Comparison of ENCODE assay signal across 27 mouse cellular contexts in the genomic region with DNA sequence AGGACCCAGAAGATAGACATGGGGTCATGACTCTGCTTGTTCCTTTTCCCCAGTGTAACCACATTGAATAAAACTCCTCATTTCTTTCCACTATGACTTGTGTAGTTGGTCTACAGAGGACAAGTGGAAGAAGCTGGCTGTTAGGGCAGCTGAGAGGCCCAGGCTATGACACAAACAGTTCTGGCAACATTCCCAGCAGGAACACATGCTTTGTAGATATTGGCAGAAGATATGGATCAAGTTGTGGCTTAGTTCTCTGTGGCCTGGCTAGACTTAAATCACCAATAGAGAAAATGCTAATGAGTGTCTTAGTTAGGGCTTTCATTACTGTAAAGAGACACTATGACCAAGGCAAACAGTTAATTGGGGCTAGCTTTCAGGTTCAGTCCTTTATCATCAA. TPM values are rescaled to one million over a fixed set of nuclear protein-coding genes. Genes with fewer than 3 reads are reported as not detected.
DNase-seq lines count a peak whose midpoint lies in the region; ATAC-seq lines count a peak whose summit lies in the region.
"Had no signal": no experiment of that assay in that cellular context is flagged by ENCODE, and none has a peak within 500 bp of the region (broad histone marks: within the 10 kb centered on the region; RNA-seq: fewer than 3 reads in every experiment).

No protein-coding gene starts in this region.

- no peak overlapping the region for H3K27ac ChIP-seq in hindbrain, embryonic 16.5 days (ENCODE audit: low read depth, low read length)
- H3K27ac ChIP-seq: embryonic facial prominence, embryonic 15.5 days; forebrain, embryonic 10.5 days; forebrain, embryonic 15.5 days; heart, embryonic 10.5 days; hindbrain, embryonic 13.5 days; intestine, embryonic 15.5 days had no signal

- peak; percentile 34 for DNase-seq in adrenal gland, postnatal 10 days
- no peak for DNase-seq in adrenal gland, postnatal 4 days (ENCODE audit: low spot score in 2 of 2)
- DNase-seq in 416B (ENCODE audit: low read depth) (peak; percentile 43), adipocyte (ENCODE audit: low spot score) (peak; percentile 74)
- peak; percentile 14 for DNase-seq in brain, adult 2 months (ENCODE audit: low read depth, low spot score)
- no peak for DNase-seq in right cerebral cortex, adult 18-20 months
- DNase-seq: B cell, adult 2 months; cerebellum, adult 11 months; cerebellum, adult 8-10 months; embryo, embryonic 11 days; gastrocnemius, postnatal 10 days; heart, adult 18-20 months; heart, postnatal 10 days; heart, postnatal 4 days; kidney, adult 18-20 months had no signal

- ATAC-seq in hindbrain, embryonic 16.5 days, result no peak
- ATAC-seq: activated CD4-positive, CD25-positive, alpha-beta regulatory T cell, adult 4 months; CD4-positive, CD25-positive, alpha-beta regulatory T cell, adult 4 months; forebrain, embryonic 15.5 days; intestine, embryonic 15.5 days; Patski had no signal

- no peaks in the 10 kb centered on the region for H3K36me3 ChIP-seq in hindbrain, embryonic 16.5 days (ENCODE audit: control insufficient read depth, insufficient read depth, low read length)
- H3K36me3 ChIP-seq: embryonic facial prominence, embryonic 15.5 days; forebrain, embryonic 10.5 days; forebrain, embryonic 15.5 days; G1E; heart, embryonic 10.5 days; hindbrain, embryonic 13.5 days; intestine, embryonic 15.5 days had no signal

- H3K9me3 ChIP-seq in hindbrain, embryonic 16.5 days (ENCODE audit: control insufficient read depth, low read length), result no peaks in the 10 kb centered on the region
- H3K9me3 ChIP-seq: embryonic facial prominence, embryonic 15.5 days; forebrain, embryonic 10.5 days; forebrain, embryonic 15.5 days; heart, embryonic 10.5 days; intestine, embryonic 15.5 days had no signal

- H3K9ac ChIP-seq in hindbrain, embryonic 16.5 days (ENCODE audit: low read depth, low read length), result no peak overlapping the region
- H3K9ac ChIP-seq: embryonic facial prominence, embryonic 15.5 days; forebrain, embryonic 15.5 days; hindbrain, embryonic 13.5 days; intestine, embryonic 15.5 days had no signal

- no peak overlapping the region for H3K4me3 ChIP-seq in hindbrain, embryonic 16.5 days (ENCODE audit: low read length)
- H3K4me3 ChIP-seq: embryonic facial prominence, embryonic 15.5 days; erythroblast, embryonic 14.5 days; forebrain, embryonic 10.5 days; forebrain, embryonic 15.5 days; heart, embryonic 10.5 days; hindbrain, embryonic 13.5 days; intestine, embryonic 15.5 days had no signal

- H3K4me2 ChIP-seq in hindbrain, embryonic 16.5 days (ENCODE audit: low read length), result no peak overlapping the region
- H3K4me2 ChIP-seq: embryonic facial prominence, embryonic 15.5 days; forebrain, embryonic 15.5 days; hindbrain, embryonic 13.5 days; intestine, embryonic 15.5 days had no signal

- H3K4me1 ChIP-seq in hindbrain, embryonic 16.5 days (ENCODE audit: control insufficient read depth, insufficient read depth, low read depth, low read length), result no peaks in the 10 kb centered on the region
- H3K4me1 ChIP-seq: embryonic facial prominence, embryonic 15.5 days; forebrain, embryonic 10.5 days; forebrain, embryonic 15.5 days; hindbrain, embryonic 13.5 days had no signal

- no peaks in the 10 kb centered on the region for H3K27me3 ChIP-seq in hindbrain, embryonic 16.5 days (replicated peaks; ENCODE audit: control insufficient read depth, insufficient read depth, low read length)
- H3K27me3 ChIP-seq: embryonic facial prominence, embryonic 15.5 days; forebrain, embryonic 15.5 days; hindbrain, embryonic 13.5 days; intestine, embryonic 15.5 days; Patski had no signal

RNA-seq across cellular contexts. Expression of a gene that starts 45.7 kb away (rescaled TPM):
- 10 to 100 TPM; 17.1 to 19.7 TPM for total RNA-seq in adrenal gland, postnatal 10 days (2021)
- total RNA-seq in adrenal gland, postnatal 4 days (2021), result 10 to 100 TPM; 22.5 to 26.1 TPM
- 44.0 and 48.9 TPM in 2 replicates for polyA plus RNA-seq in hindbrain, embryonic 16.5 days (2015; fragmentation: Nextera tagmentation; extraction: Ambion mirVana)
- polyA plus RNA-seq: activated CD4-positive, CD25-positive, alpha-beta regulatory T cell, adult 4 months; CD4-positive, CD25-positive, alpha-beta regulatory T cell, adult 4 months; G1E had no signal

Comparison
In these comparisons a context has a peak if more than half of its experiments do, and no peak if none do; other contexts are left out.
1. DNase-seq: peak in adrenal gland, postnatal 10 days (single experiment), 416B (single experiment), adipocyte (single experiment) and brain, adult 2 months (single experiment); none in adrenal gland, postnatal 4 days (0 of 2) and right cerebral cortex, adult 18-20 months (single experiment).